Mouse (Mus musculus) kidney, postnatal 0 days (tissue): ENCODE data around the gene Tbc1d17. TPM values are rescaled to one million over a fixed set of nuclear protein-coding genes. Genes with fewer than 3 reads are reported as not detected.
A peak's percentile ranks its signal among the peaks of the same experiment; 100 is the strongest.

Source experiments
- ATAC-seq: fragments of 200-750 bp; cut with Nextera tagmentation; replicated peaks from 2 replicates; pipeline ENCODE4 v1.8.0; 2017; ENCODE audit warnings: low read depth, moderate number of reproducible peaks, moderate TSS enrichment, moderate library complexity; ENCODE audit not compliant: low FRiP score
- DNase-seq: peaks from one replicate; pipeline ENCODE4 v3.0.0-alpha.2; 2016; ENCODE audit warnings: low spot score
- H3K27ac ChIP-seq: fragments of 300-500 bp; sonication (generic); 2 replicates; pipeline ENCODE4 v1.5.1; 2014; ENCODE audit warnings: mild to moderate bottlenecking
- H3K27me3 ChIP-seq: fragments of 300-500 bp; sonication (generic); 2 replicates; pipeline ENCODE4 v1.6.1; 2014; ENCODE audit warnings: low read length, mixed read lengths; ENCODE audit not compliant: insufficient read depth
- H3K36me3 ChIP-seq: fragments of 300-500 bp; sonication (generic); 2 replicates; pipeline ENCODE4 v1.6.1; 2014; ENCODE audit warnings: low read length, mixed read lengths; ENCODE audit not compliant: insufficient read depth
- H3K4me1 ChIP-seq: fragments of 300-500 bp; sonication (generic); replicated peaks from 2 replicates; pipeline ENCODE4 v1.6.1; 2014; ENCODE audit warnings: antibody characterized with exemption, low read length, mixed read lengths; ENCODE audit not compliant: insufficient read depth
- H3K4me2 ChIP-seq: fragments of 300-500 bp; sonication (generic); 2 replicates; pipeline ENCODE4 v1.6.1; 2014; ENCODE audit warnings: mild to moderate bottlenecking, low read length, moderate library complexity, mixed read lengths
- H3K4me3 ChIP-seq: fragments of 300-500 bp; sonication (generic); replicated peaks from 2 replicates; pipeline ENCODE4 v1.5.1; 2014; ENCODE audit warnings: low read depth, low read length
- H3K9ac ChIP-seq: fragments of 300-500 bp; sonication (generic); 2 replicates; pipeline ENCODE4 v1.6.1; 2014; ENCODE audit warnings: low read depth, low read length
- H3K9me3 ChIP-seq: fragments of 300-500 bp; sonication (generic); replicated peaks from 2 replicates; pipeline ENCODE4 v1.6.1; 2016; ENCODE audit warnings: low read length, inconsistent platforms, mixed read lengths
- CTCF ChIP-seq: IDR thresholded peaks from 2 replicates; pipeline ENCODE4 v1.5.1; 2016; ENCODE audit warnings: antibody characterized with exemption, low read depth, mild to moderate bottlenecking, moderate library complexity
- WGBS: fragments of 180-500 bp; shearing (Covaris S2); extraction: QIAGEN DNeasy Blood & Tissue Kit; methylation state at CpG from one replicate; pipeline ENCODE4 v1.1.7; 2014; 5-methylcytosine and 5-hydroxymethylcytosine counted together
- polyA plus RNA-seq: library from polyadenylated mRNA; unstranded; fragments of >200 nt; fragmentation: Nextera tagmentation; extraction: Ambion mirVana; gene quantifications from 2 replicates; pipeline ENCODE4 v1.2.1, GENCODE M21; 2015

Gene Tbc1d17
- polyA plus RNA-seq, 1 experiment from 2014 or later: 87.0 TPM

DNA sequence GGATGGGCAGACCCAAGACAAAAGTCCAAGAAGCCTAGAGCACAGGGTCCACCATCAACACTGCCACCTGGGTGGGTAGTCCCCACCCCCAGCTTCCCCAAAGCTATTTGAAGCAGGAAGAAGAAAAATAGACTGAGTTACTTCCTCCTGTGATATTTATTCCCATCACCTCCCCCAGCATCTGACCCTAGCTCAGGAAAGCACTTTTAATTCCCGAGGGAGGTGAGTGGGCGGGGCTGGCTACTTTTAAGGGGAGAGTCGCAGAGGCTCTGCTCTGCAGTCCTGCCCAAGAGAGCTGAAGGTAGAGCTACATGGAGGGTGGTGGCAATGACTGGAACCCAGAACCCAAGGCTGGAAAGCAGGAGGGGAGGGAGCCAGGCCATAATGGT, 12.9 kb downstream of the Tbc1d17 start:
- Histone ChIP-seq H3K9ac (no peak overlapping the region), H3K27ac (no peak overlapping the region), H3K36me3 (peaks cover 8% of the 10 kb centered on the region; the same call in 1 of the 2 replicates), H3K4me1 (peaks cover 18% of the 10 kb centered on the region), H3K4me2 (no peak overlapping the region), H3K27me3 (no peaks in the 10 kb centered on the region), H3K9me3 (no peaks in the 10 kb centered on the region), H3K4me3 (no peak overlapping the region)
- TF ChIP-seq CTCF: no peak
- WGBS: 32% methylated on average over 3 of the region's 3 CpGs
- DNase-seq (no peak), ATAC-seq (no peak)

DNA sequence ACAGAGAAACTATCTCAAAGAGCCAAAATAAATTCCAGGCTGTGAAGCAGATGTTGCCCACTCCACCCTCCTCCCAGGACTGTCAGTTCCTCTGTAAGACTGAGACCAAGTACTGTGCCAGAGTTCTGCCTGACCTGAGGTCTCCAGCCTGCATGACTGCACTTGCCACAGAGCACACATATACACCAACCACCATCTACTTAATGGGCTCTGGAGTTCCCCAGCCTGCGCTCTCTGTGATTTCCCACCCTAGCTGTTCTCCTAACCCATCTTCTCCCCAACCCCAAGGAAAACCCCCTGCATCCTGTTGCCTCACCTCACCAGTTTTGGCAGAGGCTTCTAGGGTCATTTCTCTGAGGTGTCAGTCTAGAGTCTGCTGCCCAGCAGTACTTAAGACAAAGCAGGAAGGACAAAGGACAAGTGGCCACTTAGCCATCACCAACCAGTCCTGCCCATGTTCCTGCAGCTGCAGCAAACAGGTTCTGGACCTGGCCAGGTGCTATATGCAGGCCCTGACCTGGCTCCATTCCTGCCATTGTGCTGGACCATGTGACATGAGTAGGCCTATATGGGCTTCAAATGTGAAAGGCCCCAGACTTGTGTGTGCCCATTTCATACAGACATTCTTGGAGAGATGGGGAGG, 13.4 kb downstream of the Tbc1d17 start:
- Histone ChIP-seq H3K9me3 (no peaks in the 10 kb centered on the region), H3K27ac (no peak overlapping the region), H3K4me3 (no peak overlapping the region), H3K27me3 (no peaks in the 10 kb centered on the region), H3K9ac (no peak overlapping the region), H3K36me3 (peaks cover 11% of the 10 kb centered on the region), H3K4me1 (peaks cover 18% of the 10 kb centered on the region), H3K4me2 (no peak overlapping the region)
- DNase-seq (no peak), ATAC-seq (no peak)
- 88% methylated on average over 1 of the region's 1 CpGs for WGBS
- no peak for TF ChIP-seq CTCF

DNA sequence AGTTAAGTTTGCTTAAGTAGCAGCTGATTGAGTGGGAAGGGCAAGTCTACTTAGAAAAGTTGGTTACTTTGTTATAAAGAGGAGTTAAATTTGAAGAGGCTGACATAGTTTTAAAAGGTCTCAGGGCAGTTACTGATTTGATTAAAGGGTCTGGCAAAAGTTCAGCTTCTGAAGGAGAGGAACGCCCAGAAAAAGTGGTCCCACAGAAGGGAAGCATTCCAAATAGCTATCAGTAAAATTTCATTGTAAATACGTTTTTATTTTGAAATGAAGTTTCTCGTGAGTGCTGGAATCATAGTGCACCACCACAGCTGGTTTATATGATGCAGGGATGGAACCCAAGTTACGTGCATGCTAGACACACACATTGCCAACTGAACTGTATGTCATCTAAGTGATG, 16.1 kb downstream of the Tbc1d17 start:
- DNase-seq (no peak), ATAC-seq (no peak)
- Histone ChIP-seq H3K4me1 (peaks cover 8% of the 10 kb centered on the region; the same call in 1 of the 2 replicates), H3K4me2 (no peak overlapping the region), H3K9ac (no peak overlapping the region), H3K9me3 (no peaks in the 10 kb centered on the region), H3K27me3 (no peaks in the 10 kb centered on the region), H3K36me3 (peaks cover 32% of the 10 kb centered on the region), H3K27ac (no peak overlapping the region), H3K4me3 (no peak overlapping the region)
- TF ChIP-seq CTCF: no peak
- 66% methylated on average over 4 of the region's 4 CpGs for WGBS

DNA sequence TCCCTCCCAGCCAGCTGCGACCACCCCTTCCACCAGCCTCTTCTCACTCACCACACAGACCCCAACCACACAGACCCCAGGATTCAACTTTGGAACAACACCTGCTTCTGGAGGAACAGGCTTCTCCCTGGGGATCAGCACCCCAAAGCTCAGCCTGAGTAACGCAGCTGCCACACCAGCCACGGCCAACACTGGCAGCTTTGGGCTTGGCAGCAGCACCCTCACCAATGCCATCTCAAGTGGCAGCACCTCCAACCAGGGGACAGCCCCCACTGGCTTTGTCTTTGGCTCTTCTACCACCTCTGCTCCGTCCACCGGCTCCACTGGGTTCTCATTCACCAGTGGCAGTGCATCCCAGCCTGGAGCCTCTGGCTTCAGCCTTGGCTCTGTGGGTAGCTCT, 20.2 kb downstream of the Tbc1d17 start:
- Histone ChIP-seq H3K27me3 (no peaks in the 10 kb centered on the region), H3K9me3 (no peaks in the 10 kb centered on the region), H3K27ac (no peak overlapping the region), H3K4me3 (no peak overlapping the region), H3K4me1 (no peaks in the 10 kb centered on the region), H3K36me3 (peaks cover 32% of the 10 kb centered on the region), H3K4me2 (no peak overlapping the region), H3K9ac (no peak overlapping the region)
- TF ChIP-seq CTCF: no peak
- WGBS: 91% methylated on average over 5 of the region's 5 CpGs
- DNase-seq (no peak), ATAC-seq (no peak)

DNA sequence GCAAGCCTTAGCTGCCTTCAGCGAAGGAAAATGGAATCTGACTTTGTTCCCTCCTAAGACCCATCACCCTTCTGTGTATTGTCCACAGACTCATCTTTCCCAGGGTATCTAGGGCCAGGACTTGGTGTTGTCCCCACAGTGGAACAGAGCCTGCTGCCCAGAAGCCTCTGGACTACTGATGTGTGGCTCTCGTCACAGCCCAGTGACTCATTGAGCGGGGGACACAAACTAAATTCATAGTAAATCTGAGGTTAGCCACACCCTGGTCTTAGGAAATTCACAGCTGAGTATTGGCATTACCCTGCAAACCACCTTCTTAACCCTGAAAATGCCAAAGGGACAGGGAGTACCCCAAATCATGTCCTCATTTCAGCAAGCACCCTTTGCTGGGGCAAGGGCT, 22.1 kb downstream of the Tbc1d17 start:
- Histone ChIP-seq H3K27ac (no peak overlapping the region), H3K27me3 (no peaks in the 10 kb centered on the region), H3K9me3 (no peaks in the 10 kb centered on the region), H3K9ac (no peak overlapping the region), H3K4me3 (no peak overlapping the region), H3K4me1 (no peaks in the 10 kb centered on the region), H3K36me3 (peaks cover 29% of the 10 kb centered on the region), H3K4me2 (no peak overlapping the region)
- DNase-seq (no peak), ATAC-seq (no peak)
- WGBS: 52% methylated on average over 3 of the region's 3 CpGs
- no peak for TF ChIP-seq CTCF

DNA sequence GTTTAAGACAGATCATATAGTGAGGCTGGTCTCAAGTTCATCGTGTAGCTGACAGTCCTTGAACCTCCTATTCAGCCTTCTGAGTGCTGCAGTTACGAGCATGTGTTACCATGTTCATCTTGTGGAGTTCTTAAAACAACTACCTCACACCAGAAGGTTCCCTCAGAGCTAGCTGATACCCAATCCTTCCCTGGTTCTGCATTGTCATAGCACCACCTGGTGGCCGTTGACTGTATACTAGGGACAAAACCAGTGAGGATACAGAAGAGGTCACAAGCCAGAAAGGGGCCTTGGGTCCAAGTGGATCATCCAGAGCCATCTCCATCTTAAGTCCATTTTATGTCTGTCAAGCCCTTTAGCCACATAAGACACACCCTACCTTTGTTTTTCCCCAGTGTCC, 24.0 kb downstream of the Tbc1d17 start:
- no peak overlapping the region for H3K4me3 ChIP-seq
- H3K36me3 ChIP-seq: peaks cover 15% of the 10 kb centered on the region
- no peak overlapping the region for H3K27ac ChIP-seq
- peak; percentile 86 for DNase-seq
- 11% methylated on average over 3 of the region's 3 CpGs for WGBS
- no peaks in the 10 kb centered on the region for H3K9me3 ChIP-seq
- no peak; the same call in 1 of the 2 replicates for ATAC-seq
- TF ChIP-seq CTCF: peak; percentile 92
- H3K9ac ChIP-seq: no peak overlapping the region
- 0 out of 2 replicates have a peak, but pooled peaks cover 4% of the 10 kb centered on the region for H3K4me1 ChIP-seq
- H3K27me3 ChIP-seq: no peaks in the 10 kb centered on the region
- no peak overlapping the region for H3K4me2 ChIP-seq

DNA sequence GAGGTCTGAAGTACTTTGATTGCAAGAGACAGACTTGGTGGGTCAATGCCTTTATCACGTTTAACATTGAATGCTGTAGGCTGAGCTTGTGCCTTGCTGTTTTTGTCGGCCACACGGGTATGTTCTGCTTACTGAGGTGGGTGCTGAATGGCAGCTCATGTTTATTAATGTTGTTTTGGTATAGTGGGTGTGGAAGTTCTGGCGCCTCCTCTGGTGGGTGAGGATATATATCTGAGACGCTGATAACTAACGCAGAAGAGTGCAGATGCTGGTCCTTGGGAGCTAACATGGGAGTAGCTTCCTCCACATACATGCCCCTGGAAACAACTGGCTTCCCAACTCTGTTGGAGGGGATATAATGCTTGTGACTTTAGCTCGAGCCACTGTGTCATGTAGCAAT, 25.5 kb downstream of the Tbc1d17 start:
- WGBS: 44% methylated on average over 7 of the region's 7 CpGs

More for the DNA sequence above, 25.5 kb downstream of the Tbc1d17 start:
- ATAC-seq (no peak), DNase-seq (peak; percentile 31)
- no peak overlapping the region for H3K4me2 ChIP-seq
- TF ChIP-seq CTCF: peak; percentile 52
- H3K27me3 ChIP-seq: no peaks in the 10 kb centered on the region
- H3K9me3 ChIP-seq: no peaks in the 10 kb centered on the region
- H3K27ac ChIP-seq: no peak overlapping the region
- no peak overlapping the region for H3K9ac ChIP-seq
- H3K36me3 ChIP-seq: peaks cover under 1% of the 10 kb centered on the region; the same call in 1 of the 2 replicates
- H3K4me1 ChIP-seq: peaks cover 12% of the 10 kb centered on the region; the same call in 1 of the 2 replicates
- no peak overlapping the region for H3K4me3 ChIP-seq
